Mouse (Mus musculus) stomach, embryonic 14.5 days (tissue): ENCODE measurements around the gene Myo15. TPM values are rescaled to one million over a fixed set of nuclear protein-coding genes. Genes with fewer than 3 reads are reported as not detected.

Experiments
- ATAC-seq: fragments of 200-750 bp; cut with Nextera tagmentation; 2 replicates; pipeline ENCODE4 v1.8.0; 2017; ENCODE audit warnings: low read depth, moderate TSS enrichment; ENCODE audit not compliant: insufficient number of reproducible peaks, insufficient read depth, low FRiP score
- H3K27ac ChIP-seq: fragments of 300-500 bp; sonication (generic); 2 replicates; pipeline ENCODE4 v1.5.1; 2014; ENCODE audit warnings: mild to moderate bottlenecking, low read length, moderate library complexity, mixed read lengths
- H3K27me3 ChIP-seq: fragments of 300-500 bp; sonication (generic); 2 replicates; pipeline ENCODE4 v1.6.1; 2014; ENCODE audit warnings: low read length, control low read depth, mixed read lengths; ENCODE audit not compliant: control insufficient read depth, insufficient read depth
- H3K36me3 ChIP-seq: fragments of 300-500 bp; sonication (generic); 2 replicates; pipeline ENCODE4 v1.6.1; 2014; ENCODE audit warnings: mild to moderate bottlenecking, control low read depth, low read length, moderate library complexity, mixed read lengths; ENCODE audit not compliant: control insufficient read depth, insufficient read depth
- H3K4me1 ChIP-seq: fragments of 300-500 bp; sonication (generic); 2 replicates; pipeline ENCODE4 v1.6.1; 2014; ENCODE audit warnings: low read length, control low read depth, mixed read lengths; ENCODE audit not compliant: control insufficient read depth, insufficient read depth
- H3K4me2 ChIP-seq: fragments of 300-500 bp; sonication (generic); replicated peaks from 2 replicates; pipeline ENCODE4 v1.6.1; 2014; ENCODE audit warnings: low read depth, low read length, control low read depth
- H3K4me3 ChIP-seq: fragments of 300-500 bp; sonication (generic); 2 replicates; pipeline ENCODE4 v1.5.1; 2014; ENCODE audit warnings: low read depth, low read length, control low read depth
- H3K9ac ChIP-seq: fragments of 300-500 bp; sonication (generic); replicated peaks from 2 replicates; pipeline ENCODE4 v1.6.1; 2014; ENCODE audit warnings: low read depth, mild to moderate bottlenecking, control low read depth, low read length, moderate library complexity, mixed read lengths
- H3K9me3 ChIP-seq: fragments of 300-500 bp; sonication (generic); 2 replicates; pipeline ENCODE4 v1.6.1; 2016; ENCODE audit warnings: low read depth, low read length, control low read depth; ENCODE audit not compliant: control insufficient read depth
- WGBS: fragments of 180-500 bp; shearing (Covaris S2); extraction: QIAGEN DNeasy Blood & Tissue Kit; methylation state at CpG from one replicate; pipeline ENCODE4 v1.1.7; 2014; 5-methylcytosine and 5-hydroxymethylcytosine counted together
- polyA plus RNA-seq: library from polyadenylated mRNA; unstranded; fragments of >200 nt; fragmentation: Nextera tagmentation; extraction: Ambion mirVana; gene quantifications from 2 replicates; pipeline ENCODE4 v1.2.1, GENCODE M21; 2014

Gene Myo15
- polyA plus RNA-seq, 1 experiment from 2014 or later: 0.13 TPM

- H3K27ac ChIP-seq: peak overlapping the region; percentile 100
- peak; percentile 79 for ATAC-seq
- H3K4me3 ChIP-seq: peak overlapping the region; percentile 99
- H3K27me3 ChIP-seq: no peaks in the 10 kb centered on the region
- H3K9me3 ChIP-seq: no peaks in the 10 kb centered on the region
- H3K4me1 ChIP-seq: peaks cover 21% of the 10 kb centered on the region
- under 1% methylated on average over 37 of the region's 37 CpGs for WGBS
- peaks cover 2% of the 10 kb centered on the region for H3K36me3 ChIP-seq
- peak overlapping the region; percentile 80 for H3K4me2 ChIP-seq
- peak overlapping the region; percentile 95 for H3K9ac ChIP-seq
Observed at GRCm38 (mm10) chr11:60536859-60537467, 67.8 kb downstream of the Myo15 start.

GRCm38 (mm10) chr11:60537468-60538347 lies 68.6 kb downstream of the Myo15 start:
- Histone ChIP-seq H3K4me2 (peak overlapping the region; percentile 98), H3K9ac (peak overlapping the region; percentile 95), H3K9me3 (no peaks in the 10 kb centered on the region), H3K36me3 (peaks cover 6% of the 10 kb centered on the region), H3K27me3 (no peaks in the 10 kb centered on the region), H3K4me1 (peaks cover 24% of the 10 kb centered on the region), H3K27ac (peak overlapping the region; percentile 100), H3K4me3 (peak overlapping the region; percentile 99)
- WGBS: under 1% methylated on average over 87 of the region's 91 CpGs
- ATAC-seq: peak; percentile 93

GRCm38 (mm10) chr11:60538371-60539281 lies 69.5 kb downstream of the Myo15 start:
- no peaks in the 10 kb centered on the region for H3K9me3 ChIP-seq
- no peak for ATAC-seq

GRCm38 (mm10) chr11:60539540-60539939 lies 70.4 kb downstream of the Myo15 start:
- peaks cover 27% of the 10 kb centered on the region for H3K4me1 ChIP-seq
- WGBS: 6% methylated on average over 2 of the region's 2 CpGs
- ATAC-seq: no peak

More at GRCm38 (mm10) chr11:60538371-60539281, 69.5 kb downstream of the Myo15 start:
- WGBS: under 1% methylated on average over 93 of the region's 93 CpGs
- Histone ChIP-seq H3K4me2 (peak overlapping the region; percentile 98), H3K4me3 (peak overlapping the region; percentile 99), H3K4me1 (peaks cover 27% of the 10 kb centered on the region), H3K27ac (peak overlapping the region; percentile 100), H3K9ac (peak overlapping the region; percentile 95), H3K36me3 (peaks cover 6% of the 10 kb centered on the region), H3K27me3 (no peaks in the 10 kb centered on the region)

GRCm38 (mm10) chr11:60540002-60540610 lies 71.0 kb downstream of the Myo15 start:
- no peak for ATAC-seq
- Histone ChIP-seq H3K27ac (no peak overlapping the region), H3K9ac (no peak overlapping the region; the same call in 1 of the 2 replicates), H3K4me2 (peak overlapping the region; percentile 98), H3K36me3 (peaks cover 10% of the 10 kb centered on the region), H3K27me3 (no peaks in the 10 kb centered on the region), H3K4me3 (peak overlapping the region; percentile 99), H3K9me3 (no peaks in the 10 kb centered on the region), H3K4me1 (peaks cover 29% of the 10 kb centered on the region)
- 3% methylated on average over 4 of the region's 4 CpGs for WGBS

More at GRCm38 (mm10) chr11:60539540-60539939, 70.4 kb downstream of the Myo15 start:
- Histone ChIP-seq H3K4me3 (peak overlapping the region; percentile 99), H3K4me2 (peak overlapping the region; percentile 98), H3K27me3 (no peaks in the 10 kb centered on the region), H3K36me3 (peaks cover 10% of the 10 kb centered on the region), H3K9ac (peak overlapping the region; percentile 95), H3K9me3 (no peaks in the 10 kb centered on the region), H3K27ac (no peak overlapping the region)

GRCm38 (mm10) chr11:60540761-60541160 lies 71.6 kb downstream of the Myo15 start:
- Histone ChIP-seq H3K4me1 (peaks cover 33% of the 10 kb centered on the region), H3K9ac (no peak overlapping the region), H3K9me3 (no peaks in the 10 kb centered on the region)

GRCm38 (mm10) chr11:60541831-60542230 lies 72.7 kb downstream of the Myo15 start:
- H3K4me1 ChIP-seq: peaks cover 29% of the 10 kb centered on the region
- H3K27ac ChIP-seq: no peak overlapping the region
- peaks cover 15% of the 10 kb centered on the region for H3K36me3 ChIP-seq
- H3K4me3 ChIP-seq: no peak overlapping the region
- ATAC-seq: no peak
- no peak overlapping the region for H3K4me2 ChIP-seq
- no peak overlapping the region for H3K9ac ChIP-seq
- H3K27me3 ChIP-seq: no peaks in the 10 kb centered on the region
- WGBS: 87% methylated on average over 6 of the region's 6 CpGs
- H3K9me3 ChIP-seq: no peaks in the 10 kb centered on the region

More at GRCm38 (mm10) chr11:60540761-60541160, 71.6 kb downstream of the Myo15 start:
- no peak for ATAC-seq
- Histone ChIP-seq H3K36me3 (peaks cover 15% of the 10 kb centered on the region), H3K4me3 (peak overlapping the region; percentile 99), H3K27ac (no peak overlapping the region), H3K4me2 (peak overlapping the region; percentile 98), H3K27me3 (no peaks in the 10 kb centered on the region)
- 52% methylated on average over 2 of the region's 2 CpGs for WGBS
